Mouse (Mus musculus): ENCODE data around the gene Adam21. TPM values are rescaled to one million over a fixed set of nuclear protein-coding genes. Genes with fewer than 3 reads are reported as not detected.
"Not testable (repeated sequence)": the region's sequence is repeated elsewhere in the genome, so short reads cannot be mapped to it uniquely, and the experiment has no call there.

Gene Adam21
- 0.14 TPM in 1 of 2 replicates, not detected in the other for total RNA-seq (2015)
- total RNA-seq (2017), result 0.16 TPM in 1 of 2 replicates, not detected in the other

DNA sequence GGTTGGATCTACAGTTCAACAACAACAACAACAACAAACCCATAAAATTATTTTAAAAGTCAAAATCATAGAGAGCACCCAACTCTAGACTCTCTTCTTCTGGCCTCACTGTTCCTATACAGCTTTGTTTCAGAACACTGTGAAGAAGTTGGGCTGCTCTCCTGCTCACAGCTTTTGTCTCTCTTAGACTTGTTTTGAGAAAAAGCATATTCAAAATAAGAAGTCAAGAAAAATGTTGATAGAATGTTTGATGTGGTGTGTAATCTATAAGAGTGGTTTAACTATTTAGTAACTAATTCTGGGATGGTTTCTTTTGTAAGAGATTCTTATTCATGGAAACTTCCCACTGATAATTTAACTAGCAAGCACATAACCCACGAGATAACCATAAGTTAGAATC lies at the start of gene Adam21:
TSS of gene Adam21 (minus strand) at position 101 of the 400 bp plus-strand sequence.
- no peak for ATAC-seq (ENCODE audit: poor library complexity, severe bottlenecking)

- ATAC-seq (ENCODE audit: poor library complexity, severe bottlenecking), result 0 out of 2 replicates have a peak, but pooled peaks have one; percentile 27
Measured at GRCm38 (mm10) chr12:81616980-81617379, 48.7 kb upstream of the Adam21 start.

DNA sequence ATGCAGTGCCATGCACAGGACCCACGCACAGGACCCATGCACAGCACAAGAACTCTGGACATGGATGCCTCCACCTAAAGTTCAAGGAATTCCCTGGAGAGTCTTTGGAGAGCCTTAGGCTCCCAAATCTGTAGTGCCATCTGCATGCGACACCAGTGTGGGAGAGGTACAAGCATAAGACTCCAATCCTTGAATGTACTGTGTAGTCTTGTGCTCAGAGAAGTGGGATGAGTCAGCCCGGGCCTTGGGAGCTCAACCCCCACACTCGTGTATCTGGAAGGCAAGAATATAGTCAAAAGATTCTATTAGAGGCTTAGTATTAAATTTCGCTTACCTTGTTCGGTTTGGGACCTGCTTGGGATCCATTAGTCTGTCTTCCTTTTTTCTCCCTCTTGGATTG lies 47.5 kb upstream of the Adam21 start:
- no peak for ATAC-seq (ENCODE audit: poor library complexity, severe bottlenecking)

GRCm38 (mm10) chr12:81609445-81609844 lies 41.2 kb upstream of the Adam21 start:
- no peak for ATAC-seq (ENCODE audit: poor library complexity, severe bottlenecking)

DNA sequence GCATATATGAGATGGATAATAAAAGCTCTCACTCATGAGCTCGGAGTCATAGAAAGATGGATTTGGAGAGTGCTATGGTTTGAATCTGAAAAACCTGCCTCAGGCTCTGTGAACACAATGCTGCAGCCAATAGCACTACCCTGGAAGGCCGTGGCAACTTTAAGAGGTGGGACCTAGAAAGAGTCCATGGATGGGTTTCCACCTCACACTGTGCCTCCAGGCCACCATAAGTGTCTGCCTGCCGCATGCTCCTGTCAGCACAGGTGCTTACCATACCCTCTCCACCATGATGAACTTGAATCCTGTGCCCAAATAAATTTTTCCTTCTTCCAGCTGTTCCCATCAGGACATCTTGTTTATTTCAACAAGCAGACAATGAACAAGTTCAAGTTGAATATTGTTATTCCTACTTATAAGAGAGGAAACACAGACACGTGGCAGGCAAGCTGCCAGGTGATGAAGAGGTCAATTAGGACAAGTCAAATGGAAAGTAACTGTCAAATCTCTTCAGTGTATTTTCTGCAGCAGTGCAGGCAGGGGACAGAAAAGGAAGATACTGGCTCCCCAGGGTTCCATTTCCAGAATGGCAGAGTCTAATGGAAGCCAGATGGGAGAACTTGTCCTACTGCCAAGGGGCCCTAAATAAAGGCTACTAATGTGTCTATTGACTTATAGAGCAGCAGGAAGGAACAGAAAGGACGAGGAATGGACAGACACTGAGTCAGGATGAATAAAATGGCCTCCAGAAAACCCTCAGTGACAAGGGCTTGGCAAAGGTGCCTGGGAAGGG lies 36.9 kb upstream of the Adam21 start:
- no peak for ATAC-seq (ENCODE audit: poor library complexity, severe bottlenecking)

- no peak for ATAC-seq (ENCODE audit: poor library complexity, severe bottlenecking)
Measured at GRCm38 (mm10) chr12:81596547-81597262, 28.4 kb upstream of the Adam21 start.

DNA sequence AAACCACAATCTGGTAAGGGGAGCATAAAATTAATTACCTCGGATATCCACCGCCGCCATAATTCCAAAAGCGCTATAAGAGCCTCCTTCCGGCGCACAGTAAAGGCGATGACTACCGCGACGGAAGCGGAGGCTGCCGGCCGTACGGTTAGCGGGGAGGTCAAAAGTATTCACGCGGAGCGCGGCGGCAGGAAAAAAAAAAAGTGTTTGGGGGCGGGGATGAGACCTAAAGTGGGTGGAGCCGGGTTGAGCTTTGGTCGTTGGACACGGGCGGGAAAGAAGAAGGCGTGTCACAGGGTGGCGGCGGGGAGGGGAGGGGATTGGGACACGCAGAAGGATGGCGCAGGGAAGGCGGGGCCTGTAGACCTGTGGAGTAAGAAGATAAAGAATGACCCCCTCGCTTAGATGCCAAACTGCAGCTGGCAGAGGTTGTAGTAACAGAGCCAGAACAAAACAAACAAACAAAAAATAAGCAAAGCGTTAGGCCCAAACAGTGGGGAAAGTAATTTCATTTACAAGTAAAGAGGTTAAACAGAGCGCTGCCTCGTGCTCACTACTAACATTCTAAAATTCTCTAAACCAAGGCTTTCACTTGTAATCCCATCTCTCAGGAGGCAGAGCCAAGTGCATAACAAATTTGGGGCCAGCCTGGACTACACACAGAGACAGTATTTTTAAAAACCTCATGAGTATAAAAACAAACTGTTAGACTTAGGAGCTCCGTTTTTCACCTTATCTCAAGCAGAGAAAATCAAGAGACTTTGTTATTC lies 26.8 kb upstream of the Adam21 start, which contains the start of gene Med6:
TSS of gene Med6 (minus strand) at position 107 of the 770 bp plus-strand sequence.
- peak; percentile 97 for ATAC-seq (ENCODE audit: poor library complexity, severe bottlenecking)

- ATAC-seq (ENCODE audit: poor library complexity, severe bottlenecking), result no peak
Measured at GRCm38 (mm10) chr12:81567931-81568330, 343 bp downstream of the Adam21 start.

DNA sequence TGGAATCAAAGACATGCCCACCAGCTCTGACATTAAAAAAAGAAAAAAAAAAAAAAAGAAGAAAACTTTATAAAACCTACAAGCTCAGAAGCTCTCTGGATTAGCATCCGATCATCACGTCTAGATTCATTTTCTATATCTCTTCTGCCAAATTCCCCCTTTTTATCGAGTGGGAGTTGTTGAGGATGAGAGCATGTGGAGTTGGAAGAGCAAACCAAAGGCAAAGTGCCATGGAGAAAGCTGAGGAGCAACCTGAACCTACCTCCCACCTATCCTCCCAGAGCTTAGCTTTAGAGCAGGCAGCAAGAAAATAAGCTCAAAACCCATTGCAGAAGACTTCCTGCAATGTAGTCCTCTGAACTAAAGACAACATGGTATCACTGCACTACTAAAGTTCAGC lies 4.1 kb downstream of the Adam21 start:
- ATAC-seq (ENCODE audit: poor library complexity, severe bottlenecking), result no peak

DNA sequence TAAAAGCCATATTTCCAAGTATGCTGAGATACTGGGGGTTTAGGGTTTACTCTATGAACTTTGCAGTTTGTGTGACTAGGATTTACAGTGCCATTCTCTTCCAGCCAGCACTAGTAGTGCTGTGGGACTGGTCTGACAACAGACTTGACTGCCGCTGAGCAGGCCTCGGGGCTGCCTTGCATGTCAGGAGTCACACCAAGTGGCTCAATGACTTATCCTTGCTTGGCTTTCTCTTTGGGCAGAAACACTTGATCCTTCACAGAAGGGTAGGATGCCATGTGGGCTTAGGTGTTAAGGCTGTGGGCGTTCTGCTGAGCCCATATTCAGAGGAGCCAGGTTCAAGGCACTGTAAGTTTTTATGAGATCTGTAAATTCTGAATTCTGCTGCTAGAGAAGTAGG lies 19.0 kb downstream of the Adam21 start:
- ATAC-seq (ENCODE audit: poor library complexity, severe bottlenecking), result no peak

DNA sequence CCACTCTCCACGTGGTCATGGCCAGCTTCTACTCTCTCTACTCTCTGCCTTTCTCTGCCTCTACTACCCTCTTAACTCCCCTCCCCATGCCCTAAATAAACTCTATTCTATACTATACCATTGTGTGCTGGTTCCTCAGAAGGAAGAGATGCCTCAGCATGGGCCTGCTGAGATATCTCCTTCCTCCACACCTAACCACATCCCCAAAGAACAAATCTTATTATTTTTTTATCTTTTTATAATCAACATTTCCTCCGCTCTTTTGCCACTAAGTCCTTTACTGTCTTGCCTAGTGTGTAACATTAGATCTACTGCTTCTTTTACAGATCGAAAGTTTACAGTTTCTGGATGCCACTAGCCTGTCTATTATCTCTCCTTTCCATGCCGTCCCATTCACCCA lies 21.1 kb downstream of the Adam21 start:
- no peak for ATAC-seq (ENCODE audit: poor library complexity, severe bottlenecking)

GRCm38 (mm10) chr12:81533029-81533419 lies 35.2 kb downstream of the Adam21 start:
- no peak for ATAC-seq (ENCODE audit: poor library complexity, severe bottlenecking)

DNA sequence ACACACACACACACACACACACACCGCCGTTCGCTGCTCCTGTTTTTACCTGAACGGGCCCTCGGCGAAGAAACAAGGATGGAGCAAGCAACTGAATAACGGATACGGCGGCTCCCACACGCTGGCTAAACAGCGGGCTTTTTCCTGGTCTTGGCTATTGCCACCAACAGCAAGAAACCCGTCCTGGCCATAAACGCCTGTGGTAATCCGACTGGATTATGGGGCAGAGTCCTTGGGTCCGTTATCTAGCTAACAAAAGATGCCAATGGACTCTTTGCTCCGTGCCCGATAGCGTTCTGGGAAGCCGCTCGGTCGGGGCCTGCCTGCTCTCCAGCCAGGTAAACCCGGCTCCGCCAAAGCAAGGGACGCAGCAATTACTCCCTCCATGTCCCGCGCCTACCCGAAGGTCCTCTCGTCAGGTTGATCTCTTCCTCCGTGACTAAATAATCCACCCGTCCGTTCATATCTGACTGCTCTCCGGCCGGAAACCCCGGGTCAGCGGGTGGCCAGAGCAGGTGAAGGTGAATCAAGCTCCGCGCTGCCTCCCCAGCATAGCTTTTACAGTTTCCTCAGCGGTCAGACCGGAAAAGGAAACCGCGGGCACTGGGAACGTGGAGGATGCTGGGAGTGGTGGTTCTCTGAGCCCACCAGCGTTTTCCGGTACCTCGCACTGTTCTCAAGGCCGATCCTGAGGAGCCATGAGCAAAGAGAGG lies 35.8 kb downstream of the Adam21 start, which contains the start of the genes Gm20498 and Synj2bp:
TSS of gene Gm20498 (minus strand) at position 590 of the 713 bp plus-strand sequence.
TSS of gene Synj2bp (minus strand) at position 596 of the 713 bp plus-strand sequence.
- ATAC-seq (ENCODE audit: poor library complexity, severe bottlenecking), result peak; percentile 96

- not testable (repeated sequence) for ATAC-seq (ENCODE audit: poor library complexity, severe bottlenecking)
Measured at GRCm38 (mm10) chr12:81530587-81530986, 37.7 kb downstream of the Adam21 start.

Other genes with a start within 250 kb of the Adam21 start
- gene Slc8a3, start 235.3 kb downstream of the Adam21 start, total RNA-seq (2015), result not detected in 2 replicates
- not detected in 2 replicates for gene Slc8a3, start 235.3 kb downstream of the Adam21 start, total RNA-seq (2017)
- gene Gm4787, start 189.0 kb downstream of the Adam21 start, total RNA-seq (2015), result 0.54 and 0.62 TPM in 2 replicates
- gene Gm4787, start 189.0 kb downstream of the Adam21 start, total RNA-seq (2017), result 0.18 and 0.41 TPM in 2 replicates
- 1.1 and 1.4 TPM in 2 replicates for gene Adam4, start 146.5 kb downstream of the Adam21 start, total RNA-seq (2015)
- gene Adam4, start 146.5 kb downstream of the Adam21 start, total RNA-seq (2017), result 0.28 and 0.48 TPM in 2 replicates
- 118 and 132 TPM in 2 replicates for gene Cox16, start 83.3 kb downstream of the Adam21 start, total RNA-seq (2015)
- gene Cox16, start 83.3 kb downstream of the Adam21 start, total RNA-seq (2017), result 90.5 and 97.7 TPM in 2 replicates
- 3.2 and 6.1 TPM in 2 replicates for gene Gm20498, start 35.6 kb downstream of the Adam21 start, total RNA-seq (2015)
- 33.4 and 44.2 TPM in 2 replicates for gene Gm20498, start 35.6 kb downstream of the Adam21 start, total RNA-seq (2017)
- gene Synj2bp, start 35.6 kb downstream of the Adam21 start, total RNA-seq (2015), result 22.8 and 23.5 TPM in 2 replicates
- 30.8 and 34.1 TPM in 2 replicates for gene Synj2bp, start 35.6 kb downstream of the Adam21 start, total RNA-seq (2017)
- gene Med6, start 26.5 kb upstream of the Adam21 start, total RNA-seq (2015), result 42.1 and 45.7 TPM in 2 replicates
- gene Med6, start 26.5 kb upstream of the Adam21 start, total RNA-seq (2017), result 81.4 and 91.0 TPM in 2 replicates
- 0.31 TPM in 1 of 2 replicates, not detected in the other for gene Ttc9, start 62.8 kb upstream of the Adam21 start, total RNA-seq (2015)
- not detected in 2 replicates for gene Ttc9, start 62.8 kb upstream of the Adam21 start, total RNA-seq (2017)
- gene Map3k9, start 212.7 kb upstream of the Adam21 start, total RNA-seq (2015), result 4.6 TPM in 2 replicates
- 6.3 and 11.0 TPM in 2 replicates for gene Map3k9, start 212.7 kb upstream of the Adam21 start, total RNA-seq (2017)